ENCODE assay signal across 8 mouse cellular contexts in genomic region chr4:132842970-132843704, GRCm38 (mm10). TPM values are rescaled to one million over a fixed set of nuclear protein-coding genes. Genes with fewer than 3 reads are reported as not detected.
A peak's percentile ranks its signal among the peaks of the same experiment; 100 is the strongest.
DNase-seq lines count a peak whose midpoint lies in the region; ATAC-seq lines count a peak whose summit lies in the region.

TSS of gene Ppp1r8 (minus strand) at chr4:132843169.

- H3K4me2 ChIP-seq in hindbrain, embryonic 11.5 days (replicated peaks; ENCODE audit: low read depth, low read length), result peak within 1 kb of the TSS; percentile 68

- H3K4me3 ChIP-seq in hindbrain, embryonic 11.5 days (ENCODE audit: low read depth, low read length), result peak within 1 kb of the TSS; percentile 96

- H3K27ac ChIP-seq in hindbrain, embryonic 11.5 days (ENCODE audit: low read depth, low read length), result peak within 1 kb of the TSS; percentile 68

- no peaks in the 10 kb centered on the region for H3K27me3 ChIP-seq in hindbrain, embryonic 11.5 days (ENCODE audit: control insufficient read depth, insufficient read depth, low read length)

- H3K4me1 ChIP-seq in hindbrain, embryonic 11.5 days (replicated peaks; ENCODE audit: control insufficient read depth, insufficient read depth, low read length), result peaks cover 3% of the 10 kb centered on the region; the same call in 1 of the 2 replicates

- peak; percentile 96 for DNase-seq in Muller cell, postnatal 12 days (ENCODE audit: inconsistent ontology term)
- peak; percentile 93 for DNase-seq in cerebellum, adult 9-11 months
- peak; percentile 85 to 92 for DNase-seq in frontal cortex, adult 2 months (ENCODE audit: extremely low spot score in 1 of 2, low spot score in 1 of 2)
- DNase-seq in hindbrain, embryonic 11.5 days (ENCODE audit: low spot score), result peak; percentile 94
- DNase-seq in layer of hippocampus, postnatal 10 days (ENCODE audit: low spot score in 2 of 2), result peak; percentile 84 to 89
- DNase-seq in lung, postnatal 10 days, result peak; percentile 94
- DNase-seq in ovary, postnatal 36 days (ENCODE audit: low spot score), result peak; percentile 88
- DNase-seq in thymus, postnatal 25 days, result peak; percentile 91

- no peaks in the 10 kb centered on the region for H3K9me3 ChIP-seq in hindbrain, embryonic 11.5 days (ENCODE audit: control insufficient read depth, low read length)

- ATAC-seq in hindbrain, embryonic 11.5 days (ENCODE audit: low FRiP score), result peak; percentile 99

- under 1% methylated on average over 40 of the region's 40 CpGs for WGBS in hindbrain, embryonic 11.5 days

- H3K36me3 ChIP-seq in hindbrain, embryonic 11.5 days (ENCODE audit: control insufficient read depth, insufficient read depth, low read length), result peaks cover 3% of the 10 kb centered on the region; the same call in 1 of the 2 replicates

- peak within 1 kb of the TSS; percentile 96 for H3K9ac ChIP-seq in hindbrain, embryonic 11.5 days (ENCODE audit: low read depth, low read length)

RNA-seq across cellular contexts. Expression of gene Ppp1r8, which starts in this region (rescaled TPM):
- 59.8 and 62.1 TPM in 2 replicates for polyA plus RNA-seq in frontal cortex, adult 2 months (2012; rRNA removed)
- polyA plus RNA-seq in hindbrain, embryonic 11.5 days (2014; fragmentation: Nextera tagmentation; extraction: Ambion mirVana), result 87.2 and 114 TPM in 2 replicates
- 10 to 100 TPM; 42.8 to 50.4 TPM for total RNA-seq in layer of hippocampus, postnatal 10 days (2021)

Comparison
In these comparisons a context has a peak if more than half of its experiments do, and no peak if none do; other contexts are left out.
1. Peak in every context shown above with its lines: DNase-seq, ATAC-seq, H3K4me3 ChIP-seq and H3K27ac ChIP-seq.